In genomic region chr2:14740359-14740758, GRCm38 (mm10) we compare ENCODE assay signal across 8 mouse cellular contexts.
DNase-seq lines count a peak whose midpoint lies in the region; ATAC-seq and TF ChIP-seq lines count a peak whose summit lies in the region.

No protein-coding gene starts in this region.

- H3K27me3 ChIP-seq in heart, embryonic 16.5 days (ENCODE audit: control insufficient read depth, insufficient read depth, low read length) = no peaks in the 10 kb centered on the region
- no peaks in the 10 kb centered on the region for H3K27me3 ChIP-seq in heart, embryonic 10.5 days (ENCODE audit: insufficient read depth, poor library complexity, severe bottlenecking)
- no peaks in the 10 kb centered on the region for H3K27me3 ChIP-seq in forebrain, postnatal 0 days (ENCODE audit: insufficient read depth, low read length)
- no peaks in the 10 kb centered on the region for H3K27me3 ChIP-seq in midbrain, embryonic 16.5 days (ENCODE audit: control insufficient read depth, insufficient read depth, low read depth, low read length)

- no peak for TF ChIP-seq CTCF in forebrain, postnatal 0 days (IDR thresholded peaks at IDR 0.05; ENCODE audit: low read depth)

- no peaks in the 10 kb centered on the region for H3K36me3 ChIP-seq in heart, embryonic 16.5 days (ENCODE audit: control insufficient read depth, insufficient read depth)
- H3K36me3 ChIP-seq in heart, embryonic 10.5 days = no peaks in the 10 kb centered on the region
- H3K36me3 ChIP-seq in forebrain, postnatal 0 days (ENCODE audit: insufficient read depth) = no peaks in the 10 kb centered on the region
- no peaks in the 10 kb centered on the region for H3K36me3 ChIP-seq in midbrain, embryonic 16.5 days (ENCODE audit: control insufficient read depth, insufficient read depth, low read length)

- H3K4me1 ChIP-seq in heart, embryonic 16.5 days (ENCODE audit: control insufficient read depth, insufficient read depth, low read length) = peaks cover 10% of the 10 kb centered on the region; the same call in 1 of the 2 replicates
- H3K4me1 ChIP-seq in heart, embryonic 10.5 days = peaks cover 9% of the 10 kb centered on the region; the same call in 1 of the 2 replicates
- H3K4me1 ChIP-seq in forebrain, postnatal 0 days (ENCODE audit: insufficient read depth) = no peaks in the 10 kb centered on the region
- H3K4me1 ChIP-seq in midbrain, embryonic 16.5 days (ENCODE audit: control insufficient read depth, insufficient read depth, low read length) = peaks cover 22% of the 10 kb centered on the region

- no peak overlapping the region for H3K9ac ChIP-seq in heart, embryonic 16.5 days (ENCODE audit: low read length)
- 0 out of 2 replicates have a peak overlapping the region, but pooled peaks have one; percentile 23 for H3K9ac ChIP-seq in forebrain, postnatal 0 days
- peak overlapping the region; percentile 60 for H3K9ac ChIP-seq in midbrain, embryonic 16.5 days (ENCODE audit: low read depth, low read length)

- ATAC-seq in heart, embryonic 16.5 days (replicated peaks; ENCODE audit: extremely low read depth, insufficient read depth, low FRiP score) = no peak; the same call in 1 of the 2 replicates
- peak; percentile 71 for ATAC-seq in forebrain, postnatal 0 days
- peak; percentile 84 for ATAC-seq in midbrain, embryonic 16.5 days

- DNase-seq in heart, embryonic 10.5 days (ENCODE audit: low spot score) = no peak
- peak; percentile 49 to 58 for DNase-seq in cerebellum, postnatal 14 days
- DNase-seq in forebrain, postnatal 0 days = peak; percentile 58
- DNase-seq in thymus, postnatal 0 days (ENCODE audit: low spot score) = no peak
- no peak for DNase-seq in spleen, postnatal 4 days (ENCODE audit: low spot score in 2 of 2)
- DNase-seq in gastrocnemius, postnatal 25 days = no peak

- H3K9me3 ChIP-seq in heart, embryonic 16.5 days (replicated peaks; ENCODE audit: control insufficient read depth, low read length) = no peaks in the 10 kb centered on the region
- no peaks in the 10 kb centered on the region for H3K9me3 ChIP-seq in heart, embryonic 10.5 days
- no peaks in the 10 kb centered on the region for H3K9me3 ChIP-seq in forebrain, postnatal 0 days (ENCODE audit: low read length)
- no peaks in the 10 kb centered on the region for H3K9me3 ChIP-seq in midbrain, embryonic 16.5 days (replicated peaks; ENCODE audit: control insufficient read depth, low read length, poor library complexity, severe bottlenecking)

- H3K27ac ChIP-seq in heart, embryonic 16.5 days (ENCODE audit: low read length) = no peak overlapping the region
- H3K27ac ChIP-seq in heart, embryonic 10.5 days = no peak overlapping the region
- H3K27ac ChIP-seq in forebrain, postnatal 0 days (ENCODE audit: low read depth, low read length) = peak overlapping the region; percentile 58
- H3K27ac ChIP-seq in midbrain, embryonic 16.5 days (ENCODE audit: low read length) = peak overlapping the region; percentile 83

- peak overlapping the region; percentile 1; the same call in 1 of the 2 replicates for H3K4me2 ChIP-seq in heart, embryonic 16.5 days (ENCODE audit: low read depth, low read length)
- peak overlapping the region; percentile 31 for H3K4me2 ChIP-seq in forebrain, postnatal 0 days (ENCODE audit: low read depth)
- peak overlapping the region; percentile 52 for H3K4me2 ChIP-seq in midbrain, embryonic 16.5 days (ENCODE audit: low read length)

- H3K4me3 ChIP-seq in heart, embryonic 16.5 days (ENCODE audit: low read length) = no peak overlapping the region
- no peak overlapping the region for H3K4me3 ChIP-seq in heart, embryonic 10.5 days
- peak overlapping the region; percentile 20 for H3K4me3 ChIP-seq in forebrain, postnatal 0 days (ENCODE audit: low read depth, low read length)
- H3K4me3 ChIP-seq in midbrain, embryonic 16.5 days (ENCODE audit: low read depth, low read length) = peak overlapping the region; percentile 35

- WGBS in heart, embryonic 16.5 days = 58% methylated on average over 7 of the region's 7 CpGs
- 84% methylated on average over 7 of the region's 7 CpGs for WGBS in heart, embryonic 10.5 days
- WGBS in forebrain, postnatal 0 days = 5% methylated on average over 7 of the region's 7 CpGs
- 2% methylated on average over 7 of the region's 7 CpGs for WGBS in midbrain, embryonic 16.5 days

Comparison
In these comparisons a context has a peak if more than half of its experiments do, and no peak if none do; other contexts are left out.
1. H3K27ac ChIP-seq: peak in forebrain, postnatal 0 days (single experiment) and midbrain, embryonic 16.5 days (single experiment); none in heart, embryonic 16.5 days (single experiment) and heart, embryonic 10.5 days (single experiment).
2. H3K4me2 ChIP-seq: peak in every context shown above with its lines; median percentile 52 in midbrain, embryonic 16.5 days; 31 in forebrain, postnatal 0 days; 1 in heart, embryonic 16.5 days.
3. H3K4me3 ChIP-seq: peak in forebrain, postnatal 0 days (single experiment) and midbrain, embryonic 16.5 days (single experiment); none in heart, embryonic 16.5 days (single experiment) and heart, embryonic 10.5 days (single experiment).
4. DNase-seq: peak in cerebellum, postnatal 14 days (2 of 2) and forebrain, postnatal 0 days (single experiment); none in heart, embryonic 10.5 days (single experiment), thymus, postnatal 0 days (single experiment), spleen, postnatal 4 days (0 of 2) and gastrocnemius, postnatal 25 days (single experiment).